Mouse (Mus musculus): ENCODE data around the gene Tox2.

DNA sequence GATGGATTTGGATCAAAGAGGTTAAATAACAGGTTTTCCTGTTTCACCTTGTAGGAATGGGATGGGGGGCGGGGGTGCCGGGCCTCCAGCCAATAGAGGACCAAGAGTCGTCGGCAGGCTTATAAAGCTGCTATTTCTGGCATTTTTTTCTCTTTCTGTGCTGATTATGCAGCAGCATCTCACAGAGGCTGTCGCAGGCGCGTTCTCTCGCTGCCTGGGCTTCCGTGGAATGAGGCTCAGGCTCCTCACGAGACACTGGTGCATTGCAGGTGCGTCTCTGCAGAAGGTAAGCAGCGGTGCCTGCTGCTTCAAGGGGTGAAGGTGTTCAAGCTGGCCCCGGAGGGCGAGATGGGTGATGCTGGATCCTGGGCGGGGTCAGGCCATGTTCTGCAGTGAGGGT, 22.4 kb downstream of the Tox2 start:
- TF ChIP-seq GATA1 (IDR thresholded peaks at IDR 0.05; ENCODE audit: low read length) = no peak
- no peak for TF ChIP-seq TAL1 (IDR thresholded peaks at IDR 0.05; ENCODE audit: low read length)

Data from erythroblast, embryonic 14.5 days (primary cell).